Mouse (Mus musculus) bone marrow macrophage, adult 2 months (primary cell): Measurements from ENCODE around the gene Cep83.

ENCODE experiments used
- CTCF ChIP-seq: IDR thresholded peaks from 2 replicates; pipeline ENCODE4 v1.5.1; 2012; ENCODE audit warnings: low read depth, mild to moderate bottlenecking, low read length, moderate library complexity
- POLR2A ChIP-seq: IDR thresholded peaks from 2 replicates; pipeline ENCODE4 v1.6.1; 2012; ENCODE audit warnings: mild to moderate bottlenecking, low read depth, low read length, borderline replicate concordance

DNA sequence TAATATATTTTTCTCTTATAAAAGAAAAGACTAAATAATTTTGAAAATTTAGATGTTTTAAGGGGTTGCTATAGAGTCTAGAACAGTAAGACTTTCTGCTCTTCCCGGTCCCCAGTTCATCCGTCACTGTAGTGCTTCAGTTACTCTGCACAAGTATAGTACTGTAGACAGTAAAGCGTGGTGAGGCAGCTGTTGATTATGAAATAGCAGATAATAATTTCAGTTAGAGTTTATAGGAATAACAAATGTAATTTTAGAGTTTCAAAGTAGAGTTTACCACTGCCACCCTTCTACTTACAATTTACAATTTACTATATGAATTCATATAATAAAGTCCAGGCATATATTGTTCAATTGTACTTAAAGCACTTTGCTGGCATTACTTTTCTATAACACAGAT lies 42.0 kb downstream of the Cep83 start:
- no peak for TF ChIP-seq CTCF
- no peak for TF ChIP-seq POLR2A
